Mouse (Mus musculus): Measurements from ENCODE around the gene P2ry13. TPM values are rescaled to one million over a fixed set of nuclear protein-coding genes. Genes with fewer than 3 reads are reported as not detected.

P2ry13 gene
- total RNA-seq (2014; rRNA removed; ENCODE audit: low replicate concordance), result not detected in 2 replicates
- 0.53 and 0.70 TPM in 2 replicates for polyA plus RNA-seq (2015; fragmentation: Nextera tagmentation; extraction: Ambion mirVana)

- 86% methylated on average over 6 of the region's 6 CpGs for WGBS
- Histone ChIP-seq H3K9me3 (replicated peaks; ENCODE audit: control insufficient read depth, low read length) (no peaks in the 10 kb centered on the region), H3K4me3 (ENCODE audit: low read depth, low read length) (no peak within 1 kb of the TSS), H3K27me3 (ENCODE audit: control insufficient read depth, insufficient read depth, low read length) (no peaks in the 10 kb centered on the region), H3K36me3 (replicated peaks; ENCODE audit: control insufficient read depth, insufficient read depth, low read length) (no peaks in the 10 kb centered on the region), H3K4me1 (ENCODE audit: control insufficient read depth, insufficient read depth) (peaks cover 4% of the 10 kb centered on the region; the same call in 1 of the 2 replicates), H3K4me2 (ENCODE audit: low read depth, low read length) (no peak within 1 kb of the TSS), H3K27ac (ENCODE audit: low read depth) (no peak within 1 kb of the TSS), H3K9ac (replicated peaks; ENCODE audit: low read depth, low read length) (no peak within 1 kb of the TSS)
- no peak for TF ChIP-seq CTCF (IDR thresholded peaks at IDR 0.05; ENCODE audit: low read depth)
- no peak for TF ChIP-seq EP300 (IDR thresholded peaks at IDR 0.05; ENCODE audit: low read depth)
- no peak for ATAC-seq (ENCODE audit: insufficient read depth, low read depth)
- no peak for DNase-seq (ENCODE audit: low spot score)
Measured at GRCm38 (mm10) chr3:59210727-59211126, at the start of gene P2ry13. TSS of gene P2ry13 (minus strand) at chr3:59210882.

GRCm38 (mm10) chr3:59257740-59258664, 47.3 kb upstream of the P2ry13 start:
- WGBS, result 83% methylated on average over 20 of the region's 20 CpGs
- ATAC-seq (ENCODE audit: insufficient read depth, low read depth), result no peak

GRCm38 (mm10) chr3:59250454-59250853, 39.8 kb upstream of the P2ry13 start:
- ATAC-seq (ENCODE audit: insufficient read depth, low read depth), result no peak
- no peaks in the 10 kb centered on the region for H3K9me3 ChIP-seq (replicated peaks; ENCODE audit: control insufficient read depth, low read length)
- no peak overlapping the region for H3K4me2 ChIP-seq (ENCODE audit: low read depth, low read length)
- no peak for DNase-seq (ENCODE audit: low spot score)
- H3K9ac ChIP-seq (replicated peaks; ENCODE audit: low read depth, low read length), result no peak overlapping the region
- 87% methylated on average over 1 of the region's 1 CpGs for WGBS
- no peaks in the 10 kb centered on the region for H3K4me1 ChIP-seq (ENCODE audit: control insufficient read depth, insufficient read depth)
- no peak overlapping the region for H3K27ac ChIP-seq (ENCODE audit: low read depth)
- TF ChIP-seq CTCF (IDR thresholded peaks at IDR 0.05; ENCODE audit: low read depth) (no peak), EP300 (IDR thresholded peaks at IDR 0.05; ENCODE audit: low read depth) (no peak)
- no peaks in the 10 kb centered on the region for H3K36me3 ChIP-seq (replicated peaks; ENCODE audit: control insufficient read depth, insufficient read depth, low read length)
- H3K27me3 ChIP-seq (ENCODE audit: control insufficient read depth, insufficient read depth, low read length), result no peaks in the 10 kb centered on the region
- no peak overlapping the region for H3K4me3 ChIP-seq (ENCODE audit: low read depth, low read length)

More at GRCm38 (mm10) chr3:59257740-59258664, 47.3 kb upstream of the P2ry13 start:
- Histone ChIP-seq H3K36me3 (replicated peaks; ENCODE audit: control insufficient read depth, insufficient read depth, low read length) (0 out of 2 replicates have a peak, but pooled peaks cover 4% of the 10 kb centered on the region), H3K9me3 (replicated peaks; ENCODE audit: control insufficient read depth, low read length) (no peaks in the 10 kb centered on the region), H3K4me3 (ENCODE audit: low read depth, low read length) (no peak overlapping the region), H3K9ac (replicated peaks; ENCODE audit: low read depth, low read length) (no peak overlapping the region), H3K27ac (ENCODE audit: low read depth) (no peak overlapping the region), H3K4me2 (ENCODE audit: low read depth, low read length) (no peak overlapping the region), H3K27me3 (ENCODE audit: control insufficient read depth, insufficient read depth, low read length) (no peaks in the 10 kb centered on the region), H3K4me1 (ENCODE audit: control insufficient read depth, insufficient read depth) (no peaks in the 10 kb centered on the region)
- TF ChIP-seq CTCF (IDR thresholded peaks at IDR 0.05; ENCODE audit: low read depth) (no peak), EP300 (IDR thresholded peaks at IDR 0.05; ENCODE audit: low read depth) (no peak)
- no peak for DNase-seq (ENCODE audit: low spot score)

GRCm38 (mm10) chr3:59248031-59248430, 37.3 kb upstream of the P2ry13 start:
- H3K27me3 ChIP-seq (ENCODE audit: control insufficient read depth, insufficient read depth, low read length), result no peaks in the 10 kb centered on the region
- 83% methylated on average over 6 of the region's 6 CpGs for WGBS
- no peak overlapping the region for H3K9ac ChIP-seq (replicated peaks; ENCODE audit: low read depth, low read length)
- no peak overlapping the region for H3K27ac ChIP-seq (ENCODE audit: low read depth)
- TF ChIP-seq CTCF (IDR thresholded peaks at IDR 0.05; ENCODE audit: low read depth) (no peak), EP300 (IDR thresholded peaks at IDR 0.05; ENCODE audit: low read depth) (no peak)
- ATAC-seq (ENCODE audit: insufficient read depth, low read depth), result no peak
- H3K4me2 ChIP-seq (ENCODE audit: low read depth, low read length), result no peak overlapping the region
- H3K4me1 ChIP-seq (ENCODE audit: control insufficient read depth, insufficient read depth), result peaks cover 7% of the 10 kb centered on the region; the same call in 1 of the 2 replicates
- H3K4me3 ChIP-seq (ENCODE audit: low read depth, low read length), result no peak overlapping the region
- no peaks in the 10 kb centered on the region for H3K36me3 ChIP-seq (replicated peaks; ENCODE audit: control insufficient read depth, insufficient read depth, low read length)
- no peaks in the 10 kb centered on the region for H3K9me3 ChIP-seq (replicated peaks; ENCODE audit: control insufficient read depth, low read length)
- DNase-seq (ENCODE audit: low spot score), result no peak

GRCm38 (mm10) chr3:59243384-59243783, 32.7 kb upstream of the P2ry13 start:
- Histone ChIP-seq H3K4me1 (ENCODE audit: control insufficient read depth, insufficient read depth) (peaks cover 9% of the 10 kb centered on the region; the same call in 1 of the 2 replicates), H3K27me3 (ENCODE audit: control insufficient read depth, insufficient read depth, low read length) (no peaks in the 10 kb centered on the region), H3K4me3 (ENCODE audit: low read depth, low read length) (no peak overlapping the region), H3K36me3 (replicated peaks; ENCODE audit: control insufficient read depth, insufficient read depth, low read length) (no peaks in the 10 kb centered on the region), H3K27ac (ENCODE audit: low read depth) (no peak overlapping the region), H3K9ac (replicated peaks; ENCODE audit: low read depth, low read length) (no peak overlapping the region), H3K9me3 (replicated peaks; ENCODE audit: control insufficient read depth, low read length) (no peaks in the 10 kb centered on the region), H3K4me2 (ENCODE audit: low read depth, low read length) (no peak overlapping the region)
- no peak for ATAC-seq (ENCODE audit: insufficient read depth, low read depth)
- no peak for DNase-seq (ENCODE audit: low spot score)
- 39% methylated on average over 6 of the region's 6 CpGs for WGBS
- TF ChIP-seq EP300 (IDR thresholded peaks at IDR 0.05; ENCODE audit: low read depth), result no peak
- TF ChIP-seq CTCF (IDR thresholded peaks at IDR 0.05; ENCODE audit: low read depth), result no peak

All from heart, postnatal 0 days (tissue).